Mouse (Mus musculus) mature B cell (primary cell): Measurements from ENCODE around the gene Vash2.

Source experiments
- in situ Hi-C: fragments of 300-500 bp; cut with MboI; formaldehyde crosslinking; loops from 2 replicates; pipeline ENCODE4 v1.14.3; 2019

Vash2 gene

GRCm38 (mm10) chr1:190919725-190920469, 59.2 kb downstream of the Vash2 start:
- in situ Hi-C loops, result no loop called here

- in situ Hi-C loops, result no loop called here
Measured at GRCm38 (mm10) chr1:190918938-190919337, 60.2 kb downstream of the Vash2 start.

- in situ Hi-C loops, result no loop called here
Measured at GRCm38 (mm10) chr1:190912623-190913022, 66.5 kb downstream of the Vash2 start.

GRCm38 (mm10) chr1:190911415-190912123, 67.5 kb downstream of the Vash2 start, which contains the start of gene Rps6kc1:
Rps6kc1 (minus strand) TSS chr1:190911770.
- in situ Hi-C loops, result no loop called here

- in situ Hi-C loops, result no loop called here
Measured at GRCm38 (mm10) chr1:190910836-190911235, 68.3 kb downstream of the Vash2 start.

GRCm38 (mm10) chr1:190904714-190905113, 74.4 kb downstream of the Vash2 start:
- in situ Hi-C loops, result no loop called here

- in situ Hi-C loops, result no loop called here
Measured at GRCm38 (mm10) chr1:190904136-190904535, 75.0 kb downstream of the Vash2 start.

GRCm38 (mm10) chr1:190901082-190901481, 78.0 kb downstream of the Vash2 start:
- in situ Hi-C loops, result no loop called here

GRCm38 (mm10) chr1:190898899-190899575, 80.1 kb downstream of the Vash2 start:
- in situ Hi-C loops, result no loop called here

- in situ Hi-C loops, result no loop called here
Measured at GRCm38 (mm10) chr1:190898186-190898585, 80.9 kb downstream of the Vash2 start.
